Mouse (Mus musculus) testis, postnatal 10 days (tissue): Measurements from ENCODE around the gene Pole.

Experiments used
- DNase-seq: peaks from one replicate; pipeline ENCODE4 v3.0.0; 2021; ENCODE audit warnings: low spot score

Pole gene

GRCm38 (mm10) chr5:110285770-110286445 lies at the start of gene Pole, which contains the start of gene Pxmp2:
TSS of gene Pole (plus strand) at chr5:110286306.
TSS of gene Pxmp2 (minus strand) at chr5:110286186.
- peak; percentile 93 for DNase-seq

- no peak for DNase-seq
Observed at GRCm38 (mm10) chr5:110244091-110244490, 42.0 kb upstream of the Pole start.

DNA sequence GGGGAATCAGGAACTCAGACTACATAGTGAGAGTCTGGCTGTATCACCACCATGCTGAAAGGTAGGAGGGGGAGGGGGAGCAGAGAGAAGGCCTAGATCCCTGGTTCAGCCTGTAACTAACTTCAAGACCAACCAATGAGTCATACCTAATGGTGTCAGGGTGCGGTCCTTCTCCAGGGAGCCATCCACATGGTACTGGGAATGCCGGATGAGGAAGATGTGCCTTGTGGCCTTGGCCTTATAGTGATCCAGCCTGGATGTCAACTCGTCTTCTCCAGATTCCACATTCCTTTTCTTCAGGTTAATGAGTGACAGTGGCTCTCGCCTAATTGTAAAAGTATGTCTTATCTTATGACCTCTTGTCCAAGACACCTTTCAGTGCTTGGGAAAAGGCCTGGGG lies 19.2 kb upstream of the Pole start:
- DNase-seq = no peak

- DNase-seq = peak; percentile 97
Observed at GRCm38 (mm10) chr5:110269141-110270101, 16.7 kb upstream of the Pole start, which contains the start of gene Pgam5. TSS of gene Pgam5 (minus strand) at chr5:110269913.

DNA sequence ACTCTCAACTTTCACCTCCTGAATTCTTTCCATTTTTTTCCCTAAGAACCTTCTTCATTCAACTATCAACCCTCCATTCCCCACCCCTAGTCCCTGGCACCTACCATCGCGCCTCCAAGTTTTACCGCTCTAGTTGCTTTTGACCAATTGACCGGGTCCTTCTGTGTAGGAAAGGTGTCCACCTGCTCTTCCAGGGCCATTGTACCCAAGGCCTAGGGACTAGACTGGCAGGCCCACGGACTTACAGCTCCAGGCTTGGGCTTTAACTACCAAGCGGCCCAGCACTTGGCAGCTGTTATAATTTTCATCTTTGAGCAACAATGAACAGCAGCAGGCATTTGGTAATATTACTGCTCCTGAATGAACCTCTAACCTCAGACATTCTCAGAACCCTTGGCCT lies 15.9 kb upstream of the Pole start:
- no peak for DNase-seq

GRCm38 (mm10) chr5:110274147-110274546 lies 12.0 kb upstream of the Pole start:
- DNase-seq = no peak

GRCm38 (mm10) chr5:110274846-110275245 lies 11.3 kb upstream of the Pole start:
- no peak for DNase-seq

DNA sequence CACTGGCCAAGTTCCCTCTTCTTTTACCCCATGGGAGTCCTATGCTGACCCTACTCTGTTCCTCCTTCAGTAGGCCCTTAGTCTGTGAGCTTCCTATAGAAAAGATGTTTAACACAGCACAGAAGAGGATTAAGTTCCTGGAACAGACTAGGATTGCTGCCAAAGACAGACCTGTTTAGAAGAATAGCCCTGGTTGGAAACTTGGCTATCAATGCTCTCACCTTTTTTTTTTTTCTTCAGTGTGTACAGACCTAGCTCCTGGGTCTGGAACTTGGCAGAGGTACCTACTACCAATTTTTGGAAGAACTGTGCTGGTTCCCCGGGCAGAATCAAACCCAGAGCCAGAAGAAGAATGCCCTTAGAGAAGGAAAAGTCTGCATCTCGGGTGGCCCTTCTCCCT lies 9.7 kb upstream of the Pole start:
- DNase-seq = no peak

GRCm38 (mm10) chr5:110276910-110277309 lies 9.2 kb upstream of the Pole start:
- DNase-seq = no peak

GRCm38 (mm10) chr5:110281984-110282383 lies 4.1 kb upstream of the Pole start:
- no peak for DNase-seq

- DNase-seq = peak; percentile 82
Observed at GRCm38 (mm10) chr5:110284536-110284935, 1.6 kb upstream of the Pole start.

GRCm38 (mm10) chr5:110285156-110285555 lies 950 bp upstream of the Pole start:
- DNase-seq = no peak

DNA sequence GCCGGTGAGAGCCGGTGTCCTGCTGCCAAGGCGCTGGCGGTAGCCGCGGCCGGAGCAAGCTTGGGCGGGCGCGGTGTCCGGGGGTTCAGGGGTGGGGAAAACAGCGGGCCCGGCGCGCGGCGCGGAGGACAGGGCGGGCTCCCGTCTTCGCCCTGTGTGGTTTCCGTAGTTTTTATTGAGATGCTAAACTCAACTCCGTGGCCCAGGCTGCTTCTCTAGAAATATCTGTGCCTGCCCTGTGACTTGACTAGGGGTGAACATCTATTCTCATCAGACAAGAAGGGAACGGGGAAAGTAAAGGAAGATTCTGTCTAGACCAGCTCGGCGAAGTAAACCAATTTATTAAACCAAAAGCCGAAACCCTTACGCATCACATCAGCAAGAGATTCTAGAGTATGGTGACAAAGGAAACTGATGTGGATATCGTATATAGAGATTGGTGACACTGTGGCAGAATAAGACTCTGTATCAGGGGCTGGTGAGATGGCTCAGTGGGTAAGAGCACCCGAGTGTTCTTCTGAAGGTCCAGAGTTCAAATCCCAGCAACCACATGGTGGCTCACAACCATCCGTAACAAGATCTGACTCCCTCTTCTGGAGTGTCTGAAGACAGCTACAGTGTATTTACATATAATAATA lies 459 bp downstream of the Pole start:
- DNase-seq = no peak

- DNase-seq = no peak
Observed at GRCm38 (mm10) chr5:110287084-110287475, 974 bp downstream of the Pole start.

GRCm38 (mm10) chr5:110291649-110292048 lies 5.5 kb downstream of the Pole start:
- no peak for DNase-seq

- DNase-seq = no peak
Observed at GRCm38 (mm10) chr5:110296637-110297036, 10.5 kb downstream of the Pole start.

- no peak for DNase-seq
Observed at GRCm38 (mm10) chr5:110300591-110300990, 14.5 kb downstream of the Pole start.

GRCm38 (mm10) chr5:110308861-110309260 lies 22.8 kb downstream of the Pole start:
- DNase-seq = no peak

GRCm38 (mm10) chr5:110313127-110313526 lies 27.0 kb downstream of the Pole start:
- no peak for DNase-seq

DNA sequence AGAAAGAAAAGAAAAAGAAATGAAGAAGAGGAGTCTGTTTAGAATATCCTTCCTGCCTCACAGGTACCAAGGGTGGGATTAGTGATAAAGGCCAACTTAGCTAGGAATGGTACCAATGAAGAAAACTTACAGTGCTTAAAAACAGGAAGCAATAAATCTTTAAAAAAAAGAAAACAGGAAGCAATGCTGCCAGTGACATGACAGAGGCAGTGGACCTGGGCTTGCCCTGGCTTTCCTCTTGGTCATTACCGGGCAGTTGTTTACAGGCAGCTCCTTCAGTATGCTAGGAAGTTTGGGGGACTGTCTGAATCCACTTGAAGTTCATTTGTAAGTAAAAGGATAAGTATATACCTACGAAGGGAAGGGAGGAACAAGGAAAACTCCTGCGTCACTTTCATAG lies 44.4 kb downstream of the Pole start:
- no peak for DNase-seq

- no peak for DNase-seq
Observed at GRCm38 (mm10) chr5:110338792-110339191, 52.7 kb downstream of the Pole start.

GRCm38 (mm10) chr5:110342648-110343284 lies 56.7 kb downstream of the Pole start, which contains the start of gene P2rx2:
TSS of gene P2rx2 (minus strand) at chr5:110343212.
- DNase-seq = peak; percentile 78
